Mouse (Mus musculus): ENCODE results near the gene Map3k9. TPM values are rescaled to one million over a fixed set of nuclear protein-coding genes. Genes with fewer than 3 reads are reported as not detected.
A peak's percentile ranks its signal among the peaks of the same experiment; 100 is the strongest.

Gene Map3k9
- polyA plus RNA-seq, 1 experiment from 2014 or later, result 0.61 TPM

DNA sequence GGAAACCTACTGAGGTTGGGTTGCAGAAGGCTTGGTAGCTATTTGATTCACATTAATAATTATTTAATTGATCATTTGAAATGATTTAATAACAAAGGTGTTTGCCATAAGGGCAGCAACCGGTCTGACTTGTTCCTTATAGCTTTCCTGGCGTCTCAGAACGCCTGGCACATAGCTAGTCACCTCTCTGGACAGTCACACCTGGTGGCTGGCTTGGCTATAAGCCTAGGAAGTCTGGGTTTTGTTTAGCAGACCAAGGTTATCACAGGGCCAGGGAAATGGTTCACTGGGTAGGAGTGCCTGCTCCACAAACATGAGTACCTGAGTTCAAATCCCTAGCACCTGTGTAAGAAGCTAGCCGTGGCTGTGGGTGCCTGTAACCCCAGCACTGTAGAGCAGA is 2.3 kb upstream of the Map3k9 start:
- Histone ChIP-seq H3K4me3 (no peak overlapping the region), H3K27ac (ENCODE audit: poor library complexity, severe bottlenecking) (no peak overlapping the region), H3K4me1 (replicated peaks) (peaks cover 12% of the 10 kb centered on the region), H3K4me2 (no peak overlapping the region), H3K27me3 (replicated peaks) (peaks cover 61% of the 10 kb centered on the region), H3K9me3 (replicated peaks) (no peaks in the 10 kb centered on the region), H3K36me3 (no peaks in the 10 kb centered on the region), H3K9ac (no peak overlapping the region)
- WGBS, result 70% methylated on average over 4 of the region's 4 CpGs
- ATAC-seq (ENCODE audit: insufficient number of reproducible peaks, low FRiP score), result no peak

DNA sequence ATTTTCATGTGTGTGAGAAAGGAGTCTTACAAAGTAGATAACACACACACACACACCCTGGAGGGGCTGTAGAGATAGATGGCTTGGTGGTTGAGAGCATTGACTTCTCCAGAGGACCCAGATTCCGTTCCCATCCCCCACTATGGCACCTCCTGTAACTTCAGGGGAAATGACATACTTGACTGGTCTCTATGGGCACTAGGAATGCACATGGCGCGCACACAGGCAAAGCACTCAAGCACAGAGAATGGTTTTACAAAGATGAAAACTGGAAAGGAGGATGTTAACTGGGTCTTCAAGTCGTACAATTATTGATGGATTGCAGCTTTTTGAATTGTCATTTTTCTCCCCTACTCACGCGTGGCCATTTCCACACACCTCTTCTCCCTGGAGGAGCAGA is 1.6 kb upstream of the Map3k9 start:
- H3K27me3 ChIP-seq (replicated peaks), result peaks cover 66% of the 10 kb centered on the region
- no peak for ATAC-seq (ENCODE audit: insufficient number of reproducible peaks, low FRiP score)
- H3K27ac ChIP-seq (ENCODE audit: poor library complexity, severe bottlenecking), result no peak overlapping the region
- H3K4me2 ChIP-seq, result no peak overlapping the region
- H3K36me3 ChIP-seq, result no peaks in the 10 kb centered on the region
- H3K4me3 ChIP-seq, result no peak overlapping the region
- peaks cover 12% of the 10 kb centered on the region for H3K4me1 ChIP-seq (replicated peaks)
- no peaks in the 10 kb centered on the region for H3K9me3 ChIP-seq (replicated peaks)
- WGBS, result 82% methylated on average over 6 of the region's 6 CpGs
- no peak overlapping the region for H3K9ac ChIP-seq

DNA sequence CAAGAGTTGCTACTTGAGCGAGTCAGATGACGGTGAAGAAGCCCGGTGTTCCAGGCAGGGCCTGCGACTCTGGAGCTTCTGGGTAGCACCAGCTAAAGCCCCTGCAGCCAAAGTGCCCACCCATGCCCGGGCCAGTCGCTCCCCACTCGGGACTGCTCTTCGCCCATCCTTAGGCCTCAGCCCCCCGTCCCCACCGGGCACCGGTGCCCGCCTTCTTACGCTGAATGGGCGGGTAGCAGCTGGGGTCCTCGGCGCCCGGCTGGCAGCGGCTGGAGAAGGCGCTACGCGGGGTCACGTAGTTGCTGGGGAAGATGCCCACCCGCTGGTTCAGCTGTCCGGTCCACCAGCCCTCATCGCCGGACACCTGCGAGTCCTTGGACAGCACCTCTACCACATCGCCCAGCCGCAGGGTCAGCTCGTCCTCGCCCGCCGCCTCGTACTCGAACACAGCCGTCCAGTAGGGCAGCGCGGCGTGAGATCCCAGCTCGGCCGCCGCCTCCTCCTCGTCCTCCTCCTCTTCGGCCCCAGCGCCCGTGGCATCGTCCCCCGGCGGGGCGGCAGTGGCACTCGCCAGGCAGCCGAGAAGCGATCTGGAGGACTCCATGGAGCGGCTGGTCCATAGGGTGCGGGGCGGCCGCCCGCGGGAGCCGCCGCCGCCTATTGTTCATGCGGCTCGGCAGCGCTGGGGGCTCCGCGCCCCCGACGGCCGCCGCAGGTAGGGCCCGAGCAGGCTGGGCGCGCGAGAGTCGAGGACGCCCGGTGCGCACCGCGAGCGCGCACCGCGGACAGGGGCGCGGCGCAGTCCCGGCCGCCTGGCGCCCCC is 493 bp downstream of the Map3k9 start:
- peak overlapping the region; percentile 59 for H3K9ac ChIP-seq
- peak overlapping the region; percentile 96 for H3K4me2 ChIP-seq
- peaks cover 64% of the 10 kb centered on the region for H3K27me3 ChIP-seq (replicated peaks)
- no peaks in the 10 kb centered on the region for H3K9me3 ChIP-seq (replicated peaks)
- ATAC-seq (ENCODE audit: insufficient number of reproducible peaks, low FRiP score), result 0 out of 2 replicates have a peak, but pooled peaks have one; percentile 1
- H3K4me3 ChIP-seq, result peak overlapping the region; percentile 59
- H3K4me1 ChIP-seq (replicated peaks), result peaks cover 12% of the 10 kb centered on the region
- under 1% methylated on average over 86 of the region's 91 CpGs for WGBS
- no peak overlapping the region for H3K27ac ChIP-seq (ENCODE audit: poor library complexity, severe bottlenecking)
- H3K36me3 ChIP-seq, result no peaks in the 10 kb centered on the region

DNA sequence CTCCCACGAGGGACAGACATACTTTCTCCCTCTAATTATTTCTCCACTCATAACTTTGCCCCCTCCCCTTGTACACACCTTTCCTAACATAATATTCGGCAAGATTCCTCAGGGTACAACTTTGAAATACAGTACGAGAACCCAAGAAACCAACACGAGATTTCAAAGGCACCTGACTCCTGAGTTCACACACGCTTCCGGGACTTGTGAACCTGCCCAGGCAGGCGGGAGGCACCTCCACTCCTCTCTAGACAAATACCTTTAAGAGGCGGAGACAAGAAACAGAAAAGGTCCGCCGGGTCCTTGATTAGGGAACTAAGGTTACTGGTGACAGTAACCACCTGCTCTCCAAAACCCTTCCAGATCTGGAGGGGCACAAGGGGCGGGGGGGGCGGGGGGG is 1.1 kb downstream of the Map3k9 start:
- Histone ChIP-seq H3K36me3 (no peaks in the 10 kb centered on the region), H3K4me3 (peak overlapping the region; percentile 59), H3K9me3 (replicated peaks) (no peaks in the 10 kb centered on the region), H3K9ac (no peak overlapping the region), H3K27ac (ENCODE audit: poor library complexity, severe bottlenecking) (no peak overlapping the region), H3K27me3 (replicated peaks) (peaks cover 62% of the 10 kb centered on the region), H3K4me1 (replicated peaks) (peaks cover 12% of the 10 kb centered on the region), H3K4me2 (peak overlapping the region; percentile 96)
- ATAC-seq (ENCODE audit: insufficient number of reproducible peaks, low FRiP score), result no peak
- 13% methylated on average over 12 of the region's 12 CpGs for WGBS

DNA sequence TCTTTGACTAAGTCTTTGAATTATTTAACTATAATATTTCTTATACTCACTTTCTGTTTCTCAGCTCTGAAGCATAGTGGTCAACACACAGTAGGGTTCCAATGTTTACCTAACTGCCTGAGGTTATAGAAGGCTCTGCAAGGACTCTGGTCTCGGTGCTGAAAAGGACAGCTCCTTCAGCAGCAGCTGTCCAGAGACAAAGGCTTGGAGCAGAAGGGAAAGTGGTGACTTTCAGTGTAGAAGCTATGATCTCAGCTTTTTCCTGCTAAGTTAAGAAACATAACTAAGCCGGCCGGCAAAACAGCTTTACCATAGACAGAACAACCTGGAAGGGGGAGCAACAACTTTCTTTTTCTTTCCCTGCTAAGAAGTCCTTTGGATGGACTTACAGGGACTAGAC is 4.8 kb downstream of the Map3k9 start:
- no peaks in the 10 kb centered on the region for H3K36me3 ChIP-seq
- ATAC-seq (ENCODE audit: insufficient number of reproducible peaks, low FRiP score), result no peak
- peaks cover 7% of the 10 kb centered on the region for H3K4me1 ChIP-seq (replicated peaks)
- H3K4me3 ChIP-seq, result no peak overlapping the region
- no peak overlapping the region for H3K4me2 ChIP-seq
- 23% methylated on average over 3 of the region's 3 CpGs for WGBS
- peaks cover 34% of the 10 kb centered on the region for H3K27me3 ChIP-seq (replicated peaks)
- no peak overlapping the region for H3K9ac ChIP-seq
- H3K27ac ChIP-seq (ENCODE audit: poor library complexity, severe bottlenecking), result no peak overlapping the region
- no peaks in the 10 kb centered on the region for H3K9me3 ChIP-seq (replicated peaks)

DNA sequence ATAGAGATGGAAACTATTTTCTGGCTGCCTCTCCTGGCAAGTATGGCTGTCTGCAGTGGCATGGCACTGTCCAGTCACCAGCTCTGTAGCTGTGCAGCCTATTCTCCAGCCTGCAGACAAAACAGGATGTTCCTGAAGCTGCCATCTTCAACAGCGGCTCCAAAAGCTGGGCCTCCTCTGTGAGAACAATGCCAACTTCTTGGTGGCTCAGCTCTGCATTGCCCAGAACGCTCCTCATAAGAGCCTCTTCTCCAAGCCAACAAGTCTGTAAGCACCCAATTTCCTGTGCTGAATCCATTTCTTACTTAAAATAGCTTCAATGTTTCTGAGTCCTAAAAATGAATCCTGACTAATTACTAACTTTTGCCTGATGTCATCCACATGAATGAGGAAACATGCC is 5.3 kb downstream of the Map3k9 start:
- no peaks in the 10 kb centered on the region for H3K36me3 ChIP-seq
- peaks cover 31% of the 10 kb centered on the region for H3K27me3 ChIP-seq (replicated peaks)

DNA sequence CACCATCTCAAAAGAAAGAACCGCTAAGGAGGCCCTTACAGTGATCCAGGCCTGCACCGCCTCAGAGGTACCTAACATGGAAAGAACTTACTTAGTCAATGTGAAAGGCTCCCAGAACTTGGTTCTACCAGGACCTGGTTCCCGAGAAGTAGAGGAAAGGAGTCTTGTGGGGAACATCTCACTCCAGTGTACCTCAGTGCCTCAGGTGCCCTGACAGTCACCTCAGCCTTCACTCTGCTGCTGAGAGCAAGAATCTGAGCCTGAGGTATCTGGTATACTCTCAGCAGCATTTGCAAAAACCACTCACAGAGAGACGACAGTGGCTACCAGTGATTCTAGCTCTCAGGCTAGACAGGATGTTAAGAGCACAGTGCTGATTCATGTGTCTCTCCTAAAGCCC is 6.8 kb downstream of the Map3k9 start:
- no peak for ATAC-seq (ENCODE audit: insufficient number of reproducible peaks, low FRiP score)
- Histone ChIP-seq H3K27me3 (replicated peaks) (peaks cover 19% of the 10 kb centered on the region), H3K36me3 (no peaks in the 10 kb centered on the region), H3K4me1 (replicated peaks) (no peaks in the 10 kb centered on the region), H3K9me3 (replicated peaks) (no peaks in the 10 kb centered on the region), H3K4me2 (no peak overlapping the region), H3K4me3 (no peak overlapping the region), H3K27ac (ENCODE audit: poor library complexity, severe bottlenecking) (no peak overlapping the region), H3K9ac (no peak overlapping the region)
- WGBS, result 76% methylated on average over 4 of the region's 4 CpGs

More for the DNA sequence above, 5.3 kb downstream of the Map3k9 start:
- Histone ChIP-seq H3K4me1 (replicated peaks) (peaks cover 7% of the 10 kb centered on the region), H3K9ac (no peak overlapping the region), H3K4me2 (no peak overlapping the region), H3K4me3 (no peak overlapping the region), H3K9me3 (replicated peaks) (no peaks in the 10 kb centered on the region), H3K27ac (ENCODE audit: poor library complexity, severe bottlenecking) (no peak overlapping the region)
- 74% methylated on average over 2 of the region's 2 CpGs for WGBS
- no peak for ATAC-seq (ENCODE audit: insufficient number of reproducible peaks, low FRiP score)

DNA sequence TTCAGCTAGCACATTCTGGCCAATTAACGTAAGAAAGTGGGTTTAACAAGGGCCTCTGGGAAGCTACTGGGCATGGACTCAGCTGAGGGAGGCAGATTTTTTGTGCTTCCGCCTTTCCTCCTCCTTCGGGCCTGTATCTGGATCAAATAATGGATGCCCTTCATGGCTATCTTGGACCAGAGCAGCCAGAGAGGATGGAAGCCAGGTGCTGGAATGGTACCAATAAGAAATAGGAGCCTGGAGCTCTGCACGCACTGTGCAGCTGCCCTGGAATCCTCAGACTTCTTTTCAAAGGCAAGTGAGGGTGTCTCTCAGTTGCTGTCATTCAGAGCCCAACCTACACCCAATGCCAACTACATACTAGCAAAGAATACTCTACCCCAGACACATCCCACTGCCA is 11.5 kb downstream of the Map3k9 start:
- H3K9ac ChIP-seq, result no peak overlapping the region
- no peak overlapping the region for H3K4me2 ChIP-seq
- H3K27me3 ChIP-seq (replicated peaks), result no peaks in the 10 kb centered on the region
- H3K36me3 ChIP-seq, result no peaks in the 10 kb centered on the region
- H3K4me3 ChIP-seq, result no peak overlapping the region
- no peak overlapping the region for H3K27ac ChIP-seq (ENCODE audit: poor library complexity, severe bottlenecking)
- no peaks in the 10 kb centered on the region for H3K4me1 ChIP-seq (replicated peaks)
- no peaks in the 10 kb centered on the region for H3K9me3 ChIP-seq (replicated peaks)
- no peak for ATAC-seq (ENCODE audit: insufficient number of reproducible peaks, low FRiP score)
- 78% methylated on average over 4 of the region's 4 CpGs for WGBS

DNA sequence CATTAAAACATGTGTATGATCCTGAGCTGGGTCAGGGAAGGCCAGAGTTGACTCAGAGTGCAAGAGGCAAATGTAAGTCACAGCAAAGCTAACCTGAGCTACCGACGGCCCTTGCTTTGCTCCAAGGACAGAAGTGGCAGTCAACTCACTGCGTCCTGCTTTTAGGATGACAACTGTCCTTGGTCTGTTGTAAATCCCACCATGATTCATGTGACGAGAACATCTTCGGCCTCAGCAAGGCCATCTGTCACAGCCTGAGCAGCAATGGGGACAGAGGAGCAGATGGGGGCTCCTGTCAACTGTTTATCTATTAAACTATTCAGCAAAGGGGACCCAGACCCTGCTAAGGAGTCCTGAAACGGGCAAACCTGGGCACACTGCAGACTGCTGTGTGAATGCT is 15.6 kb downstream of the Map3k9 start:
- Histone ChIP-seq H3K36me3 (no peaks in the 10 kb centered on the region), H3K4me1 (replicated peaks) (no peaks in the 10 kb centered on the region), H3K27me3 (replicated peaks) (no peaks in the 10 kb centered on the region), H3K27ac (ENCODE audit: poor library complexity, severe bottlenecking) (no peak overlapping the region), H3K4me3 (no peak overlapping the region), H3K4me2 (no peak overlapping the region), H3K9ac (no peak overlapping the region), H3K9me3 (replicated peaks) (no peaks in the 10 kb centered on the region)
- ATAC-seq (ENCODE audit: insufficient number of reproducible peaks, low FRiP score), result no peak
- WGBS, result 86% methylated on average over 6 of the region's 6 CpGs

DNA sequence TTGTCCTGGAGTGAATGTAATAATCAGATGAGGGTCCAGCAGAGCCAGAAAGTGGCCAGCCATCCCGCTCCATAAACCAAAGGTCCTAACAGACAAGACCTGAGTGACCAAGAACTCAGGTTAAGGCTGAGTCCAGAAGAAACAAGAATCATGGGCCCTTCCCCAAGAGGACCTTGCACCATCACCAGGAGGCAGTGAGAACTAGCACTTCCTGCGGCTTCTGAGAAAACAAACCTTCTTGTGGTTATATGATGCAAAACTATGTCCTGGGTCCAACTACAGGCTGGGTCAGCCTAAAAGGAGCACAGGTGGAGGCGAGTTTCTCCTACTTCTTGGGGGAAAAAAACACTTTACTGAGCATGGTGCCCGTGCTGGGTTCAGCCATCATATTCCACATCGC is 16.6 kb downstream of the Map3k9 start:
- WGBS, result 82% methylated on average over 5 of the region's 5 CpGs
- H3K4me2 ChIP-seq, result no peak overlapping the region
- H3K9ac ChIP-seq, result no peak overlapping the region
- H3K36me3 ChIP-seq, result no peaks in the 10 kb centered on the region
- H3K27me3 ChIP-seq (replicated peaks), result no peaks in the 10 kb centered on the region
- ATAC-seq (ENCODE audit: insufficient number of reproducible peaks, low FRiP score), result no peak
- no peaks in the 10 kb centered on the region for H3K9me3 ChIP-seq (replicated peaks)
- no peaks in the 10 kb centered on the region for H3K4me1 ChIP-seq (replicated peaks)
- H3K4me3 ChIP-seq, result no peak overlapping the region
- no peak overlapping the region for H3K27ac ChIP-seq (ENCODE audit: poor library complexity, severe bottlenecking)

DNA sequence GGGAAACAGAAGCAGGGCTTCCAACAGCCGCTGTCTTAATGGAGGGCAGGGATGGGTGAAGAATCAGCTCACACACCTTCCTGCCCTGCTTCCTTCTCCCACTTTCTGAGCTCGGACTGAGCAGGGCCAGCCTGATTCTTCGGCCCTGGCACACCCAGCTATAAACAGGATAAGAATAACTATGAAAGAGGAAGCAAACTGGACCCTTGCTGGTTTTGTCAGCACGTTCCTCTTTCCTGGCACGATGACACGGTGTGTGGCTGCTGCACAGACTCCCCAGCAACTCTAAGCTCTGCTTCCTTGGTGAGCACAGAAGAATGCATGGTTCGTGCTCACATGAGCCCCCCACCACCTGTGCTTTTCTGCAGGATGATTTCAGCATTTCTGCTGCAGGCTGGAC is 26.3 kb downstream of the Map3k9 start:
- no peak overlapping the region for H3K27ac ChIP-seq (ENCODE audit: poor library complexity, severe bottlenecking)
- H3K27me3 ChIP-seq (replicated peaks), result no peaks in the 10 kb centered on the region
- H3K4me2 ChIP-seq, result no peak overlapping the region
- no peak for ATAC-seq (ENCODE audit: insufficient number of reproducible peaks, low FRiP score)
- H3K9ac ChIP-seq, result no peak overlapping the region
- H3K4me1 ChIP-seq (replicated peaks), result no peaks in the 10 kb centered on the region
- no peak overlapping the region for H3K4me3 ChIP-seq
- no peaks in the 10 kb centered on the region for H3K36me3 ChIP-seq
- WGBS, result 63% methylated on average over 7 of the region's 7 CpGs
- H3K9me3 ChIP-seq (replicated peaks), result no peaks in the 10 kb centered on the region

DNA sequence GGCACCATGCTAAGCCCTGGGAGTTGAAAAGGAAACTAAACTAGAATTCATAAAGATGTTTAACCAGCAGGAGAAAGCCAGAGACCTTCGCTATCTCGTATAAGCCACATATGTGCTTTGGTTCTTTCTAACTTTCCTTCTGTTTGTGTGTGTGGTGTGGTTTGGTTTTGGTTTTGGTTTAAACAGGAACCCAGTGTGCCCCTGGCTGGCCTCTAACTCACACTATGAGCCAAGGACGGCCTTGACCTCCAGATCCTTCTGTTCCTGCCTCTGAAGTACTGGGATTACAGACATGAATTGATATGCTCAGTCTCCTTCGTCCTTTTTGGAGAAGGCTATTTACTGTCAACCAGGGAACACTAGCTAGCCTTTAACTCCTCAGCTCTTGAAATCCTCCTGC is 29.9 kb downstream of the Map3k9 start:
- no peak overlapping the region for H3K9ac ChIP-seq
- no peaks in the 10 kb centered on the region for H3K36me3 ChIP-seq
- H3K27ac ChIP-seq (ENCODE audit: poor library complexity, severe bottlenecking), result no peak overlapping the region
- H3K27me3 ChIP-seq (replicated peaks), result no peaks in the 10 kb centered on the region
- H3K9me3 ChIP-seq (replicated peaks), result no peaks in the 10 kb centered on the region
- no peak for ATAC-seq (ENCODE audit: insufficient number of reproducible peaks, low FRiP score)
- WGBS, result 80% methylated on average over 4 of the region's 4 CpGs
- no peaks in the 10 kb centered on the region for H3K4me1 ChIP-seq (replicated peaks)
- no peak overlapping the region for H3K4me2 ChIP-seq
- no peak overlapping the region for H3K4me3 ChIP-seq

Data from heart, embryonic 12.5 days (tissue).